Mouse (Mus musculus) left cerebral cortex, postnatal 4 days (tissue): ENCODE data around the gene Abca16. TPM values are rescaled to one million over a fixed set of nuclear protein-coding genes. Genes with fewer than 3 reads are reported as not detected.

ENCODE experiments used
- DNase-seq: peaks from one replicate; pipeline ENCODE4 v3.0.0-alpha.2; 2022
- intact Hi-C: fragments of 180-260 bp; cut with DNase I; formaldehyde crosslinking; loops from one replicate; pipeline ENCODE4 v1.15.1; 2025
- total RNA-seq, 2 experiments: library from RNA; stranded (reverse); gene quantifications; 2 replicates each; pipeline ENCODE4 v1.2.3; 2021

Abca16 gene
- total RNA-seq, result not detected

DNA sequence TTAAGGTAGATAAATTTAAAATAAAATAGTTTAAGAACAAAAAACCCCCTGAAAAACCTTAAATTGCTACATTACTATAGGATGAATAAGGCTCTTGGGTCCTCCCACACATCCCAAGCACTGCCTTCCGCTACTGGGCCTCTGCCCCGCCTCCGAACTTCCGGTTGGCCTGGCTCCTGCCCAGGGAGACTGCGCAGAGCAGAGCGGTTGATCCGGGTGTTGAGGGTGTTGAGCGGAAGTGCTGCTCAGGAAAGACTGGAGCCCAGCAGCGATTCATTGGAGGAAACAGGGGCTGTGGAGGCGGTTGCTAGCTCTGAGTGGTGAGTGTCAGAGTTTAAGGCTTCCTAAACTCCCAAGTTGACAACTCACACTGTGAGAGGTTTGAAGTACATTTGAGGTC is at the start of gene Abca16:
Abca16 (plus strand) TSS at position 201 of the 400 bp plus-strand sequence.
- intact Hi-C loops, result no loop called here
- no peak for DNase-seq

DNA sequence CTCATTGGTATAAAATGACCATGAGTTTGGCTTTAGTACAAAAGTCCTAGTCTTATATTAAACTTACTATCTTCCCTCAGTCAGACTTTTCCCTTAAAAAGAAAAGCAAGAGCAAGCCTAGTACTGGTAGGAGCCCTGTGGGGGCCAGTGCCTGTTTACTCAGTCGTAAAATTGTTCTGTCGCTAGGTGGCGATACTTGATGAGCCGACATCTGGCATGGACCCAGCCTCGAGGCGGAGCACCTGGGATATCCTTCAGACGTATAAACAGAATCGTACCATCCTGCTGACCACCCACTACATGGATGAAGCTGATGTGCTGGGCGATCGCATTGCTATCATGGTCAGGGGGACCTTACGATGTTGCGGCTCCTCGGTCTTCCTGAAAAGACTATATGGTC is 48.3 kb upstream of the Abca16 start:
- DNase-seq, result peak; percentile 25
- intact Hi-C loops, result no loop called here

DNA sequence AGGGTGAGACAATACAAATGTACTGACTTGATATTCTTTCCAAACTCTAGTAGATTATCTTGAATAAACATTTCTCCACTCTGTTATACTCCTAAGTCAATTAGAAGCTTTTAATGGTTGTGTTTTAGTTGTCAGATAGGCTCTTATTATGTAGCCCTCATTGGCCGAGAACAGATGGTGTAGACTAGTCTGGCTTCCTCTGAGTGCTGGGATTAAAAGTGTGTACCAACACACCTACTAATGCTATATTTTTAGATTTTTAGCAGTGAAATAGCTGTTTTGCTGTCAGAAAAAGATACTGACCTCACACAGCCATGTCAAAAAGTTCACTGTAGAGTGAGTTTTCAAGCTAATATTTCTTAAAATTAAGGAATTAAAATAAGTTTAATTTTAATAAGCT is 2.9 kb downstream of the Abca16 start:
- no peak for DNase-seq
- intact Hi-C loops, result no loop called here

DNA sequence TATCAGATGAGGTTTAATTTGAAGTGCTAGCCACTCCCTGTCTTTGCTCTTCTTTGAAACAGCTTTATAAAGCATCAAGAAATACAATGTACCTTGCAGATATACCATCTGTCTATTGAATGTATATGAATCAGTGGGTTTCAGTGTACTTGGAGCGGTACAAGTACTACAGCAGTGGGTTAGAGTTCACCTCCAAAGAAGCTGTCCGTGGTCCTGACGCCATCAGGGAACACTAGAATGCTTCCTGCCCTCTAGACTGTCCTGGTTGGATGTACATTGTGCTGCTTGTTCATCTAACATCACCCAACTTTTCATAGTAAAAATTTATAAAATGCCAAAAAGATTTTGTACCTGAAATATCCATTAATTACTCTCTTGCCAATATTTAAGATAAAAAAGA is 17.2 kb downstream of the Abca16 start:
- DNase-seq, result no peak
- intact Hi-C loops, result no loop called here

DNA sequence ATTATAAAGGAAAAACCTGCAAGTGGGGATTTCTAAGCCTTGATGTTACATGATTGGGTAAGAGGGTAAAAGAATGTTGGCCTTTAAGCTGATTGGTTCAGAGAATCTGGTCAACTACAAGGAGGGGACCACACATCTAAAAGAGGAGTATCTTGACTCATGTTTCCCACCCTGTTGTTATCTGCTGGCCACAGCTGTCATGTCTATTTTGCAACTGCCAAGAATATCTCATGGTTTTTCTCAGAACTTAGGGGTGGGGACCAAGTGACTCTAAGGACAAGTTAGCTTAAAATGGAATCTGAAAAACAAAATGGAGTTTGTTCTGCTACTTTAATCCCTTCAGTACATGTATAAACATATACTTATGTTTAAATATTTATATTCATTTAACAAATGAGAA is 22.0 kb downstream of the Abca16 start:
- intact Hi-C loops, result no loop called here
- DNase-seq, result no peak

DNA sequence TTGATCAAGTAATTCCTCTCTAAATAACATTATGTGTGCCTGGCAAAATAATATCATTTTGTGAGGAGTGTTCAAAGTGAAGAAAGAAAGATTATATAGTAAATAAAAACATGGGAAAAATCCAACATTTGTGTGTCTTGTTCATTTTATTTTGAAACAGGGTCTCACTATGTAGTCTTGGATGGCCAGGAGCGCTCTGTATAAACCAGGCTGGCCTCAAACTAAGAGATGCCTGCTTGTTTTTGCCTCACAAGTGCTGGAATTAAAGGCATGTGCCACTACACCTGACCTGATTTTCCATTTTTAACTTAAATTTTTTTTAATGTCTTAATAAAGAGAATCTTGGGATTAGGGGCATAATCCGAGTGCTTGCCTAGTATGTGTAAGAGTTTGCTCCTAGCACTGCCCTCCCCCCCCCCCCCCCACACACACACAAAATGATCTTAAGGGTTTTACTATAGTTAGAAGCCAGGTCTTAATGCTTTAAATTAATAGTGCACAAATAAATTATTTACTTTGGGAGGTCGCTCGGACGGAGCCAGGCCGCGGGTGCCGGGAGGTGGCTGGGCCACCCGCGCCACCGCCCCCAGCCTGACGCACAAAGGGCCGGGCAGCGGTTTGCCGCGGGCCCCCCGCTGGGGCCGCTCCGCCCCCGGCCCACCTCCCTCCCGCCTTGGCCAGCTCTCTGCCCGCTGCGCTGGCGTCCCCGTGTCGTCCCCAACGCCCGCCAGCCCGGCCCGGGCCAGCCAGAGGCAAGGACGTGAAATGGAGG is 94.6 kb downstream of the Abca16 start:
- intact Hi-C loops, result no loop called here
- peak; percentile 36 for DNase-seq

DNA sequence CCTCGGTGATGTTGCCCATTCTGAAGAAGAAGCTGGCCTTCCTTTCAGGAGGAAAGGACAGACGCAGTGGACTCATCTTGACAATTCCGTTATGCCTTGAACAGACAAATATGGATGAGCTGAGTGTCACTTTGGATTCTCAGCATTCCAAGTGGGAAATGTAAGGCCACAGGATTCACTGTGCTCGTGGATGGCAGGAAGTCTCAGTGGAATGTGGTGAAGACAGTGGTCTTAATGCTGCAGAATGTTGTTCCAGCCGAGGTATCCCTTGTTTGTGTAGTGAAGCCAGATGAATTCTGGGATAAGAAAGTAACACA is 95.2 kb downstream of the Abca16 start:
- DNase-seq, result no peak
- intact Hi-C loops, result no loop called here

DNA sequence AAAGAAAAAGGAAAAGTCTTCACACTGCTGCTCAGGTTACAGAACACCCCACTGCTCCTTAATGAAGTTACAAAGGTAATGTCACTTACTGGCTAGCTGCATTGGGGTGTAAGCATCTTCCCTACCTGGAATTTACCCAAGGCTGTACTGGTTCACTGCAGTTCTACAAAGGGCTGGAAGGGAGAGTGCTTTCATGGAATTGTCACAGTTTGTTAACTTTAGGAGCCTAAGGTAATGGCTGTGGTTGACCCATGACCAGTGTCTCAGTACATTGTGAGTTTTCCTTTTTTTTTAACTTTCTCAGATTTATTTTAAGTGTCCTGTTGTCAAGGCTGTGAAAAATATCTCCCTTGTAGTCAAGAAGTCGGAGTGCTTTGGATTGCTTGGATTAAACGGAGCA is 125.4 kb downstream of the Abca16 start:
- DNase-seq, result no peak
- intact Hi-C loops, result no loop called here

DNA sequence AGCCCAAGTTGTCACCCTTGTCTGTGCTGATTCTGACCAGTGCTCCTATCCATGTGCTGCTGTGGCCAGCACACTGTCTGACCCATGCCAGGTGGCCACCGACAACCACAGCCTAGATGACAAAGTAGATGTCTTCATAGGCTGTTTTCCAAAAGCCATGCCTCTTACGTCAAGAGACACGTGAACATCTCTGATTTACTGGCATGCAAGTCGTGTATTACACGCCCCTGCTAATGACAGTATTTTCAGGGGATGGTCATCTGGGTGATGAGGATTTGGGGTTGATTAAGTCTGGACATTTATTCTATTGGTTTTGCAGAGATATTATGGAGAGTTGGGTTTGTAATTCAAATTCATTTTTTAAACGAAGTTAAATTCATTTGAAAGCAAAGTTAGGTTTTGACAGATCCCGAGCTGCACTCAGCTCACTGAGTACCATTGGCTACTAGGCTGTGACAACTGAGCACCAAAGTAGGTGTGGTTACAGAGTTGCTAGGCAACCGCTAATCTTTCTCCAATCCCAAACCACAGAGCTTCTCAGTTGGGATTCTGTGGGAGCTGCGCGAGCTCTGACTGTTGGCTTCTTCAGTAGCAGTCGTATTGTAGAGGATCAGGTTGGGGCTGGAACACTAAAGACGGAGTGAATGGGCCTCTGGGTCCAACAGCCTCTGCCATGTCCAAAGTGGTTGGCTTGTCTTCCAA is 143.2 kb downstream of the Abca16 start:
- intact Hi-C loops, result no loop called here
- no peak for DNase-seq

DNA sequence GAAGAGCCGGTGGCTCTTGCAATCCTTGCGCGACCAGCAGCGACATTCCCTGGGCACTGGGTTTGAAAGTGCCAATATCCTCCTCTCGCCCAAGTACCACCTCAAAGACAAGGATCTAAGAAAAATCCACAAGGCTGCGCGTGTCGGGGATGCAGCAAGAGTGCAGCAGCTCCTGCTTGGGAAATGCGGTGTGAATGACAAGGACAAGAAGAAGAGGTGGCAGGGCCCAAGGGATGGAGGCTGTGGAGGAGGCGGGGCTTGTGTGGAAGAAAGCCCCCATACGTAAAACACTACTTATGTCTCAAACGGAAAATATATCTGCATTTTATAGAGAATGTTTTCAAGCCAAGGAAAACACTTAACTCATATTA is 143.7 kb downstream of the Abca16 start:
- intact Hi-C loops, result no loop called here
- DNase-seq, result no peak

DNA sequence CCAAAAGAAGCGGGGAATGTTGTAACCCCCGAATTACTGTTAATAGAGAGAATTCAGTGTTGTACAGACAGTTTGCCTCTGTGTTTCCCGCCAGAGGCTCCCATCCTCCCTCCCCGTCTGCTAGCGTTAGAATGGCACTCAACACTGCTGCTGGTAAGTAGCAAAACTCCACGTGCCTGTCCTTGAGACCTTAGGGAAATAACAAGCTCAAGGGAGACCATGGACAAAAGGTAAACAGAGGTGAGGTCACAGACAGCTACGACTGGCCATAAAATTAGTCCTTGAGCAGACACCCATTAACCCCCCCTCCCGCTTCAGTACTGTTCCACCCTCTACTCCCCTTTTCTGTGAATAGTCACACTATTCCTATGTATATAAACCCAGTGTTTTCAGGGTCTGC is 157.9 kb downstream of the Abca16 start:
- no peak for DNase-seq
- intact Hi-C loops, result no loop called here

DNA sequence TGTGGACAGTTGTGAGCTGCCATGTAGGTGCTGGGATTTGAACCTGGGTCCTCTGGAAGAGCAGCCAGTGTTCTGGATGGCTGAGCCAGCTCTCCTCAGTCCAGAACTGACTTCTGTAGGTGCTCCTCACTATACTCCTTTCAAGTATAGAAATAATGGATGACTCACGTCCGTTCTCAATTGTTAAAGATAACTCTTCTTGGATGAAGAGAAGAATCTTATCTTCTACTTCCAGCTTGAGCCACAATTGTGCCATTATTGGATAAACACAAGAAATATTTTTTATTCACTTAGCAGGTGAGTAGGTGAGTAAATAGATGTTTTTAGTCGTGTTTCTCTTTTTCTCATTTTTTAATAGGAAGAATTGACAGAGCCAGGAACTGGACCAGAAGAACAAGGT is 167.1 kb downstream of the Abca16 start:
- no peak for DNase-seq
- intact Hi-C loops, result no loop called here

Other genes starting within 250 kb of the Abca16 start
- under 1 TPM; 0.16 to 0.32 TPM for gene Anks4b, start 235.8 kb upstream of the Abca16 start, total RNA-seq
- 100 to 1,000 TPM in 1 of 2 experiments, 10 to 100 TPM in 1; 93.0 to 126 TPM for gene Crym, start 207.5 kb upstream of the Abca16 start, total RNA-seq
- gene Abca14, start 205.7 kb upstream of the Abca16 start, total RNA-seq, result not detected
- not detected for gene Abca15, start 81.0 kb upstream of the Abca16 start, total RNA-seq
- gene Uqcrc2, start 225.5 kb downstream of the Abca16 start, total RNA-seq, result 100 to 1,000 TPM; 187 to 198 TPM